Mouse (Mus musculus) midbrain, embryonic 11.5 days (tissue): ENCODE results near the gene Gm11096. TPM values are rescaled to one million over a fixed set of nuclear protein-coding genes. Genes with fewer than 3 reads are reported as not detected.

Source experiments
- ATAC-seq: fragments of 200-750 bp; cut with Nextera tagmentation; 2 replicates; pipeline ENCODE4 v1.8.0; 2017; ENCODE audit warnings: moderate TSS enrichment, moderate library complexity; ENCODE audit not compliant: low FRiP score
- DNase-seq: peaks from one replicate; pipeline ENCODE4 v3.0.0; 2015; ENCODE audit warnings: low spot score; ENCODE audit errors: missing footprints
- H3K27ac ChIP-seq: fragments of 300-500 bp; sonication (generic); 2 replicates; pipeline ENCODE4 v1.5.1; 2014; ENCODE audit warnings: low read depth, low read length
- H3K27me3 ChIP-seq: fragments of 300-500 bp; sonication (generic); 2 replicates; pipeline ENCODE4 v1.6.1; 2014; ENCODE audit warnings: mild to moderate bottlenecking, low read length, moderate library complexity, mixed read lengths; ENCODE audit not compliant: control insufficient read depth, insufficient read depth
- H3K36me3 ChIP-seq: fragments of 300-500 bp; sonication (generic); 2 replicates; pipeline ENCODE4 v1.6.1; 2014; ENCODE audit warnings: mild to moderate bottlenecking, low read length, moderate library complexity, mixed read lengths; ENCODE audit not compliant: control insufficient read depth, insufficient read depth
- H3K4me1 ChIP-seq: fragments of 300-500 bp; sonication (generic); 2 replicates; pipeline ENCODE4 v1.6.1; 2014; ENCODE audit warnings: low read length; ENCODE audit not compliant: control insufficient read depth, insufficient read depth
- H3K4me2 ChIP-seq: fragments of 300-500 bp; sonication (generic); 2 replicates; pipeline ENCODE4 v1.6.1; 2014; ENCODE audit warnings: mild to moderate bottlenecking, moderate library complexity
- H3K4me3 ChIP-seq: fragments of 300-500 bp; sonication (generic); 2 replicates; pipeline ENCODE4 v1.5.1; 2014; ENCODE audit warnings: low read depth, low read length
- H3K9ac ChIP-seq: fragments of 300-500 bp; sonication (generic); 2 replicates; pipeline ENCODE4 v1.6.1; 2014; ENCODE audit warnings: low read length
- H3K9me3 ChIP-seq: fragments of 300-500 bp; sonication (generic); 2 replicates; pipeline ENCODE4 v1.6.1; 2016; ENCODE audit warnings: low read length; ENCODE audit not compliant: control insufficient read depth
- WGBS: fragments of 180-500 bp; shearing (Covaris S2); extraction: QIAGEN DNeasy Blood & Tissue Kit; methylation state at CpG from one replicate; pipeline ENCODE4 v1.1.7; 2014; 5-methylcytosine and 5-hydroxymethylcytosine counted together
- polyA plus RNA-seq: library from polyadenylated mRNA; unstranded; fragments of >200 nt; fragmentation: Nextera tagmentation; extraction: Ambion mirVana; gene quantifications from 2 replicates; pipeline ENCODE4 v1.2.1, GENCODE M21; 2014

Gm11096 gene
- polyA plus RNA-seq, 1 experiment from 2014 or later: not detected

- no peak for ATAC-seq
- no peak overlapping the region for H3K9ac ChIP-seq
- no peaks in the 10 kb centered on the region for H3K9me3 ChIP-seq
- H3K4me1 ChIP-seq: no peaks in the 10 kb centered on the region
- no peaks in the 10 kb centered on the region for H3K27me3 ChIP-seq
- 86% methylated on average over 5 of the region's 5 CpGs for WGBS
- DNase-seq: peak; percentile 78
- no peak overlapping the region for H3K4me3 ChIP-seq
- no peak overlapping the region for H3K27ac ChIP-seq
- no peaks in the 10 kb centered on the region for H3K36me3 ChIP-seq
- no peak overlapping the region for H3K4me2 ChIP-seq
Observed at GRCm38 (mm10) chr17:81468941-81469340, 27.4 kb downstream of the Gm11096 start.

GRCm38 (mm10) chr17:81473363-81473762 is 31.8 kb downstream of the Gm11096 start:
- ATAC-seq (no peak), DNase-seq (no peak)
- H3K27me3 ChIP-seq: no peaks in the 10 kb centered on the region
- H3K4me1 ChIP-seq: no peaks in the 10 kb centered on the region
- H3K4me2 ChIP-seq: no peak overlapping the region
- H3K36me3 ChIP-seq: no peaks in the 10 kb centered on the region
- no peak overlapping the region for H3K4me3 ChIP-seq
- H3K9me3 ChIP-seq: no peaks in the 10 kb centered on the region
- 69% methylated on average over 3 of the region's 3 CpGs for WGBS
- H3K27ac ChIP-seq: no peak overlapping the region
- H3K9ac ChIP-seq: no peak overlapping the region

GRCm38 (mm10) chr17:81477420-81477819 is 35.9 kb downstream of the Gm11096 start:
- Histone ChIP-seq H3K27me3 (no peaks in the 10 kb centered on the region), H3K27ac (no peak overlapping the region), H3K36me3 (no peaks in the 10 kb centered on the region), H3K4me1 (peaks cover 3% of the 10 kb centered on the region; the same call in 1 of the 2 replicates), H3K4me2 (no peak overlapping the region), H3K9me3 (no peaks in the 10 kb centered on the region), H3K4me3 (no peak overlapping the region), H3K9ac (no peak overlapping the region)
- 88% methylated on average over 1 of the region's 1 CpGs for WGBS
- no peak for ATAC-seq
- DNase-seq: no peak

GRCm38 (mm10) chr17:81479807-81480206 is 38.2 kb downstream of the Gm11096 start:
- Histone ChIP-seq H3K27ac (no peak overlapping the region), H3K4me2 (no peak overlapping the region)
- ATAC-seq: no peak

GRCm38 (mm10) chr17:81480351-81481161 is 39.0 kb downstream of the Gm11096 start:
- H3K9ac ChIP-seq: no peak overlapping the region
- no peak overlapping the region for H3K27ac ChIP-seq
- H3K4me2 ChIP-seq: no peak overlapping the region
- 75% methylated on average over 21 of the region's 21 CpGs for WGBS
- H3K4me1 ChIP-seq: peaks cover 3% of the 10 kb centered on the region; the same call in 1 of the 2 replicates
- no peak for DNase-seq
- H3K36me3 ChIP-seq: no peaks in the 10 kb centered on the region
- peak; percentile 71 for ATAC-seq
- no peak overlapping the region for H3K4me3 ChIP-seq
- no peaks in the 10 kb centered on the region for H3K9me3 ChIP-seq
- H3K27me3 ChIP-seq: no peaks in the 10 kb centered on the region

More at GRCm38 (mm10) chr17:81479807-81480206, 38.2 kb downstream of the Gm11096 start:
- H3K4me3 ChIP-seq: no peak overlapping the region
- no peaks in the 10 kb centered on the region for H3K27me3 ChIP-seq
- H3K9me3 ChIP-seq: no peaks in the 10 kb centered on the region
- peaks cover 3% of the 10 kb centered on the region; the same call in 1 of the 2 replicates for H3K4me1 ChIP-seq
- no peak for DNase-seq
- H3K9ac ChIP-seq: no peak overlapping the region
- H3K36me3 ChIP-seq: no peaks in the 10 kb centered on the region
- 67% methylated on average over 4 of the region's 4 CpGs for WGBS

GRCm38 (mm10) chr17:81481843-81482490 is 40.4 kb downstream of the Gm11096 start:
- no peaks in the 10 kb centered on the region for H3K36me3 ChIP-seq
- ATAC-seq (peak; percentile 61; the same call in 1 of the 2 replicates), DNase-seq (no peak)
- H3K27ac ChIP-seq: no peak overlapping the region
- peaks cover 3% of the 10 kb centered on the region; the same call in 1 of the 2 replicates for H3K4me1 ChIP-seq
- H3K9ac ChIP-seq: no peak overlapping the region
- WGBS: 58% methylated on average over 11 of the region's 11 CpGs
- H3K9me3 ChIP-seq: no peaks in the 10 kb centered on the region
- no peaks in the 10 kb centered on the region for H3K27me3 ChIP-seq
- no peak overlapping the region for H3K4me2 ChIP-seq
- H3K4me3 ChIP-seq: no peak overlapping the region

GRCm38 (mm10) chr17:81486388-81486787 is 44.8 kb downstream of the Gm11096 start:
- Histone ChIP-seq H3K9me3 (no peaks in the 10 kb centered on the region), H3K4me3 (no peak overlapping the region), H3K27me3 (no peaks in the 10 kb centered on the region), H3K4me1 (no peaks in the 10 kb centered on the region), H3K27ac (no peak overlapping the region), H3K36me3 (no peaks in the 10 kb centered on the region), H3K4me2 (no peak overlapping the region), H3K9ac (no peak overlapping the region)
- DNase-seq: no peak
- 69% methylated on average over 1 of the region's 1 CpGs for WGBS
- ATAC-seq: no peak
